Mouse (Mus musculus) liver, adult 2 months (tissue): ENCODE results near the gene Ssbp2. TPM values are rescaled to one million over a fixed set of nuclear protein-coding genes. Genes with fewer than 3 reads are reported as not detected.
A peak's percentile ranks its signal among the peaks of the same experiment; 100 is the strongest.

Experiments used
- DNase-seq: peaks from one replicate; pipeline ENCODE4 v3.0.0-alpha.2; 2011; ENCODE audit warnings: low read depth, low spot score; ENCODE audit errors: extremely low read depth
- H3K27ac ChIP-seq: fragments of 200-500 bp; replicated peaks from 2 replicates; pipeline ENCODE4 v1.5.1; 2012; ENCODE audit warnings: low read depth, mild to moderate bottlenecking, control low read depth, inconsistent platforms, low read length; ENCODE audit not compliant: insufficient read depth
- H3K27me3 ChIP-seq: fragments of 200-500 bp; 2 replicates; pipeline ENCODE4 v1.6.1; 2012; ENCODE audit warnings: mild to moderate bottlenecking, moderate library complexity, low read length, inconsistent platforms; ENCODE audit not compliant: control insufficient read depth, insufficient read depth
- H3K36me3 ChIP-seq: fragments of 200-500 bp; 2 replicates; pipeline ENCODE4 v1.6.1; 2012; ENCODE audit warnings: low read length, inconsistent platforms; ENCODE audit not compliant: control insufficient read depth, insufficient read depth
- H3K4me1 ChIP-seq: fragments of 200-500 bp; 2 replicates; pipeline ENCODE4 v1.6.1; 2011; ENCODE audit warnings: low read length; ENCODE audit not compliant: control insufficient read depth, insufficient read depth
- H3K4me3 ChIP-seq: fragments of 200-500 bp; 2 replicates; pipeline ENCODE4 v1.5.1; 2011; ENCODE audit warnings: low read depth, mild to moderate bottlenecking, control low read depth, low read length, moderate library complexity; ENCODE audit not compliant: insufficient read depth
- H3K79me2 ChIP-seq: fragments of 200-500 bp; 2 replicates; pipeline ENCODE4 v1.6.1; 2012; ENCODE audit warnings: inconsistent platforms, mild to moderate bottlenecking, low read length, moderate library complexity; ENCODE audit not compliant: control insufficient read depth, insufficient read depth
- H3K9ac ChIP-seq: fragments of 200-500 bp; 2 replicates; pipeline ENCODE4 v1.6.1; 2012; ENCODE audit warnings: low read depth, mild to moderate bottlenecking, control low read depth, inconsistent platforms, low read length
- CTCF ChIP-seq: fragments of 200-500 bp; IDR thresholded peaks from 2 replicates; pipeline ENCODE4 v1.5.1; 2011; ENCODE audit warnings: low read depth, low read length, control low read depth
- POLR2A ChIP-seq: fragments of 200-500 bp; IDR thresholded peaks from 2 replicates; pipeline ENCODE4 v1.6.1; 2011; ENCODE audit warnings: low read length, control low read depth; ENCODE audit not compliant: insufficient read depth; ENCODE audit errors: extremely low read depth
- WGBS: fragments of 180-500 bp; shearing (Covaris S2); methylation state at CpG from one replicate; pipeline ENCODE4 v1.1.7; 2018; 5-methylcytosine and 5-hydroxymethylcytosine counted together
- polyA plus RNA-seq: library from polyadenylated mRNA; depleted of rRNA; stranded (reverse); fragments of >200 nt; gene quantifications from 2 replicates; pipeline ENCODE4 v1.2.3, GENCODE M21; 2012
- total RNA-seq: library from RNA; depleted of rRNA; stranded (reverse); fragments of >200 nt; gene quantifications from 2 replicates; pipeline ENCODE4 v1.2.3, GENCODE M21; 2014

Ssbp2 gene
- total and polyA plus RNA-seq, 2 experiments: 1.2 to 1.7 TPM

DNA sequence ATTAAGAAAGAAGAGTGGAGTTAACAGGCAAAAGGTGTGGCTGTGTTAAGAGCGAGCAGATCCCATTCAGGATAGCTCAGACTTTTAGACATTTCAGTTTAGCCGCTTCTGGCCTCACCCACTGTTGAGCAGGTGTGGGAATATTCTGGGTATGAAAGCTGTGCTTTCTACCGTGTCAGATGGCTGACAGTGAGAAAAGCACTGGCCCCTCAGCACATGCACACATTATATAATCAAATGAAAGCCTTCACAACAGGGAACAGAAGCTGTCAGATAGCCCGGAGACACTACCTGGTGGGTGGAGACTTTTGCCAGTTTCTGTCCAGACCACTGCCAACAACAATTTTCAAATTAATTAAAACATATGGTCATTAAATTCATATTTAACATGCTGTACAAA lies 131.8 kb downstream of the Ssbp2 start:
- no peak overlapping the region for H3K4me3 ChIP-seq
- no peaks in the 10 kb centered on the region for H3K27me3 ChIP-seq
- no peak overlapping the region for H3K27ac ChIP-seq
- TF ChIP-seq POLR2A (no peak), CTCF (no peak)
- no peak for DNase-seq
- no peaks in the 10 kb centered on the region for H3K79me2 ChIP-seq
- H3K36me3 ChIP-seq: no peaks in the 10 kb centered on the region
- WGBS: 92% methylated on average over 4 of the region's 4 CpGs
- H3K4me1 ChIP-seq: no peaks in the 10 kb centered on the region
- H3K9ac ChIP-seq: no peak overlapping the region

DNA sequence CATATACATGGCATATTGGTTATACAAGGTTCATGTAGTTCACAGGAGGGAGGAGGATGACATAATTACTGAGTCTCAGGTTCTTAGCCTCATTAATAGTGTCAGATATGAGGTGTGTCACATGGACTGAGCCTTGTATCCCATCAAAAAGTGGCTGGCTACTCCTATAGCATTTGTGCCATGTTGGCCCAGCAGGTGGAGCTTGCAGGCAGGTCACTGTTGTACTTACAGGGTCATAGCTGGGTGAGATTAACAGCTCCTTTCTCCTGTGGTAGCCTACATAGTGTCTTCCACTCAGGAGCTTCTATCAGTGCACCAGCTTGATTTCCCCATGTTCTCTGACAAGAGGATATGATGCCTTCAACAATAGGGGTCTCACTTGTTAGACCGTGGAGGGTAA lies 135.2 kb downstream of the Ssbp2 start:
- Histone ChIP-seq H3K36me3 (no peaks in the 10 kb centered on the region), H3K27ac (no peak overlapping the region), H3K79me2 (no peaks in the 10 kb centered on the region), H3K27me3 (no peaks in the 10 kb centered on the region), H3K9ac (no peak overlapping the region), H3K4me3 (no peak overlapping the region), H3K4me1 (no peaks in the 10 kb centered on the region)
- no peak for DNase-seq
- TF ChIP-seq CTCF: no peak
- no peak for TF ChIP-seq POLR2A
- WGBS: 92% methylated on average over 1 of the region's 1 CpGs

DNA sequence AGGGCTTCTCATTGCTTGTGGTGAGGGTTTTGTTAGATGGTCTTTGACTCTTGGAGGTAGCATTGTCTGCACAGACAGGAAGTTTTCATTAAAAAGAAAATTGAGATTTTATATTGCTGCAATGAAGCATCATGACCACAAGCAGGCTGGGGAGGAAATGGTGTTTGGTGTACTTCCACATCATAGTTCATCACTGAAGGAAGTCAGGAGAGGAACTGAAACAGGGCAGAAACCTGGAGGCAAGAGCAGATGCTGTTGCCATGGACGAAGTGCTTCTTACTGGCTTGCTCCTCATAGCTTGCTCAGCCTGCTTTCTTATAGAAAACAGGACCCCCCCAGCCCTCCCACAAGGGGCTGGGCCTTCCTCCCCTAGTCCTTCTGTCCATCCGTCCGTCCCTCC lies 139.5 kb downstream of the Ssbp2 start:
- Histone ChIP-seq H3K36me3 (no peaks in the 10 kb centered on the region), H3K79me2 (no peaks in the 10 kb centered on the region), H3K27ac (no peak overlapping the region), H3K4me1 (no peaks in the 10 kb centered on the region), H3K9ac (no peak overlapping the region), H3K4me3 (no peak overlapping the region), H3K27me3 (no peaks in the 10 kb centered on the region)
- TF ChIP-seq POLR2A (no peak), CTCF (no peak)
- WGBS: 94% methylated on average over 3 of the region's 3 CpGs
- DNase-seq: peak; percentile 1

DNA sequence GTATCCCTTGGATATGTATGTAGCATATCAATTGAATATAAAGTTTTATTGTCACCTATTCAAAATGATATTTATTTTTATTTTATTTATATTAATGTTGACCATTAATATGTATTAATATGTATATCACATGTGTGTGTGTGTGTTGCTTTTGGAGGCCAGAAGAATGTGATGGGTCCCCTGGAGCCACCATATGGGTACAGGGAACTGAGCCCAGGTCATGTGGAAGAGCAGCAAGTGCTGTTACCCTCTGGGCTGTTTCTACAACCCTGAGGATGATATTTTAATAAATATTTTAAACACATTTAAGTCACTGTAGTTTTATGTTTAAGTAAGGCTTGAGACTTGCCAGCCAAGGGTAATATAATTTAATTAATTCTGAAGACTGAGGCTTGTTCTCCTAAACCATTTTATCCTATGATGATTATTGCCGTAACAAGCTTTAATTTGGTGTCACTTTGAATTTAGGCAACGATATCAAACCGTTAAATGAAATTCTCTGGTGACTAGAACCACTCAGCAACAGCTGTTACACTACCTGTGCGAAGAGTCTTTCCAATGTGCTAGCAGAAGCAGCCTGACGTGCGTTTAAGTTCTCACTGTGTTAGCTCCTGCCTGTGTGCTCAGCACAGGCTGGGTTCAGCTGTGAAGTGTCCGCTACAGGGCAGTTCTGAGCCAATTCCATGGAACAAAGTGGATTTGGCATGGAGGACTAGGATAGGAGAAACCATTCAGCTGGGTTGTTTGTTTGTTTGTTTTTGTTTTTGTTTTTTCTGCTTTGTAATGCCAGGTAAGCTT lies 145.2 kb downstream of the Ssbp2 start:
- no peak for DNase-seq
- Histone ChIP-seq H3K4me1 (no peaks in the 10 kb centered on the region), H3K9ac (no peak overlapping the region), H3K36me3 (no peaks in the 10 kb centered on the region), H3K27me3 (no peaks in the 10 kb centered on the region), H3K4me3 (no peak overlapping the region), H3K79me2 (no peaks in the 10 kb centered on the region), H3K27ac (no peak overlapping the region)
- TF ChIP-seq POLR2A (no peak), CTCF (no peak)
- 93% methylated on average over 7 of the region's 7 CpGs for WGBS

DNA sequence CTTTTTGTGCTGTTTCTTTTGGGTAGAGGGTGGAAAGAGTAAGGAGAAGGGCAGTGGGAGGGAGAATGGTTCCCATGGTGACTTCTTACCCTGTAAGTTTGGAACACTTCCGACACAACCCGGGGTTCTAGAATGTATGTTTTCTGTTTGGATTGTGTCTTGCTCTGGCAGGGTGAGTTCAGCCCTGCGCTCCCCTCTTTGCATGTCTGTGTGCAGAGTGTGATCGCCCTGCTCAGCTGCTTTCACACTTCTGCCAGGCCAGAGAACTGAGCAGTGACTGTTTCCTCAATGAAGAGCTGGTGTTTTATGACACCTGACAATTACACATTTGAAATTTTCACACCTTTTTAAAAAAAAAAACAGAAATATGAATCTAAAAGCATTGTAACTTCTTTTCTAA lies 150.5 kb downstream of the Ssbp2 start:
- no peak for DNase-seq
- TF ChIP-seq CTCF (no peak), POLR2A (no peak)
- WGBS: 85% methylated on average over 4 of the region's 4 CpGs

DNA sequence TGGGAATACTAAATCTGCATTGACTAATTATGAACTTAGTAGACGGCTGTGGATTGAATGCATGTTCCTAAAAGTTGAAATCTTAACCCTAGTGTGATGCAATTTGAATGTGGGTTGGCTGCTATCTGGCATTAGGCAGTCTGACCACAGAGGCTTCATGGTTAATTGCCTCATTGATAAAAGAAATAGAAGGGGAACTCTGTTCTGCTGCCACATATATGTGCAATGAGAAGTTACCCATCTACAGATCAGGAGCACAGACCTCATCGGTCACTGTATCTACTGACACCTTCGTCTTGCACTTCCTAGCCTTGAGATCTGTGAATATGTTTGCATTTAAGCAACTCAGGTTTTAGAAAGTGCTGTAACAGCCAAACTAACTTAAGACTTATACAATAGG lies 151.8 kb downstream of the Ssbp2 start:
- no peaks in the 10 kb centered on the region for H3K36me3 ChIP-seq
- H3K4me3 ChIP-seq: no peak overlapping the region
- TF ChIP-seq CTCF (no peak), POLR2A (no peak)
- 84% methylated on average over 3 of the region's 3 CpGs for WGBS
- no peak for DNase-seq
- no peaks in the 10 kb centered on the region for H3K79me2 ChIP-seq
- H3K27ac ChIP-seq: no peak overlapping the region
- H3K9ac ChIP-seq: no peak overlapping the region
- H3K4me1 ChIP-seq: no peaks in the 10 kb centered on the region; the same call in 1 of the 2 replicates
- H3K27me3 ChIP-seq: no peaks in the 10 kb centered on the region

More for the DNA sequence above, 150.5 kb downstream of the Ssbp2 start:
- no peaks in the 10 kb centered on the region; the same call in 1 of the 2 replicates for H3K4me1 ChIP-seq
- H3K4me3 ChIP-seq: no peak overlapping the region
- H3K27me3 ChIP-seq: no peaks in the 10 kb centered on the region
- H3K9ac ChIP-seq: no peak overlapping the region
- H3K79me2 ChIP-seq: no peaks in the 10 kb centered on the region
- H3K36me3 ChIP-seq: no peaks in the 10 kb centered on the region
- H3K27ac ChIP-seq: no peak overlapping the region
